Mouse (Mus musculus): Measurements from ENCODE around the gene Pcyt2. TPM values are rescaled to one million over a fixed set of nuclear protein-coding genes. Genes with fewer than 3 reads are reported as not detected.

Gene Pcyt2
- polyA plus RNA-seq, 1 experiment from 2014 or later = 80.3 TPM

DNA sequence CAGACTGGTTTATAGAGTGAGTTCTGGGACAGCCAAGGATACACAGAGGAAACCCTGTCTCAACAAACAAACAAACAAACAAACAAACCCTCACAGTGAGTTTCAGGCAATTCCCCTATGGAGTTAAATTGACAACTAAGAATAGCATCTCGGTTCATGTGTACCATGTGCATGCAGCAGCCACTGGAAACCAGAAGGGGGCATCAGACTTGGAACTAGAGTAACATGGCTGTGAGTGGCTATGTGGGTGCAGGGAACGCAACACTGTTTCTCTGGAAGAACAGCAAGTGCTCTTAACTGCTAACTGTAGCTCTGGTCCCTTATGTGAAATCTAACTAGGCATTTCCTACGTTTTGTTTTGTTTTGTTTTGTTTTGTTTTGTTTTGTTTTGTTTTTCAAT lies 34.1 kb upstream of the Pcyt2 start:
- WGBS = 67% methylated on average over 3 of the region's 3 CpGs
- peaks cover 11% of the 10 kb centered on the region for H3K27me3 ChIP-seq
- H3K9ac ChIP-seq = no peak overlapping the region
- peaks cover 16% of the 10 kb centered on the region for H3K4me1 ChIP-seq (replicated peaks)
- H3K4me3 ChIP-seq = no peak overlapping the region
- no peak overlapping the region for H3K4me2 ChIP-seq
- H3K9me3 ChIP-seq (replicated peaks) = no peaks in the 10 kb centered on the region
- no peak for ATAC-seq (replicated peaks; ENCODE audit: insufficient number of reproducible peaks, insufficient read depth, low FRiP score, low read depth)
- no peaks in the 10 kb centered on the region for H3K36me3 ChIP-seq
- no peak overlapping the region for H3K27ac ChIP-seq

GRCm38 (mm10) chr11:120648001-120648476 lies 30.3 kb upstream of the Pcyt2 start, which contains the start of gene Myadml2:
Gene Myadml2 (minus strand): TSS chr11:120648158.
- Histone ChIP-seq H3K4me1 (replicated peaks) (peaks cover 25% of the 10 kb centered on the region), H3K27me3 (no peaks in the 10 kb centered on the region), H3K9me3 (replicated peaks) (no peaks in the 10 kb centered on the region), H3K4me2 (peak within 1 kb of the TSS; percentile 70), H3K36me3 (no peaks in the 10 kb centered on the region), H3K27ac (peak within 1 kb of the TSS; percentile 95), H3K4me3 (peak within 1 kb of the TSS; percentile 61), H3K9ac (peak within 1 kb of the TSS; percentile 70)
- ATAC-seq (replicated peaks; ENCODE audit: insufficient number of reproducible peaks, insufficient read depth, low FRiP score, low read depth) = peak; percentile 33; the same call in 1 of the 2 replicates
- WGBS = 4% methylated on average over 13 of the region's 13 CpGs

DNA sequence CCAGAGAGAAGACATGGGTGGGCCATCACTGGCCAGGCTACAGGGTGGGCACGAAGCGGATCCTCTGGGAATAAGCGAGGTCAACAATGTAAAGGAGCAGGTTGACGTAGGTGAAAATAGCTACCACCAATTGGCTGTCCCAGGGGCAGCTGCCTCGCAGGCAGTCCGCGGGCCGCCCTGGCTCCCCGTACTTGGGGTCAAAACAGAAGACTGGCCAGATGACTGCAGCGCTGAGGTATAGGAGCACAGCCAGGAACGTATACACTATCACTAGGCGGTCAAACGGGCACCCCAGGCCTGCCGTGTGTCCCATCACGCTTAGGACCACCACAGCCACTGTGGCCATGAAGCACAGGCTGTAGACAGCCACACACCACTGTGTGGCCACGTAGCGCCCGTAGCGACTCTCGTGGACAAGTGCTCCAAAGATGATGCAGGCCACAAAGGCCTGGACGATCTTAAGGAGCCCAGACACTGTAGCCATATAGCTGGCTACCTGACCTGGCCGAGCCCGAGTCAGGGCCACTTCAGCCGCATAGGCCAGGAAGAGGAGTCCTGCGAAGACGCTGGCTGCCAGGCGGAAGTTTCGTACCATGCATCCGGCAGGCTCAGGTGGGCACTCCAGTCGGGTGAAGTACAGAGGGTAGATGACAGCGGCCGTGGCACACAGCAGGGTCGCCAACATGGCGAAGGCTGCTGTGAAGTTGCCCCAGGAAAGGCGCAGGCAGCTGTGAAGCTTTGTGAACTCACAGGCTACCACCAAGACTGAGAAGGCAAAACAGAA lies 29.5 kb upstream of the Pcyt2 start:
- H3K9me3 ChIP-seq (replicated peaks) = no peaks in the 10 kb centered on the region
- H3K27me3 ChIP-seq = no peaks in the 10 kb centered on the region
- H3K27ac ChIP-seq = peak overlapping the region; percentile 95
- H3K9ac ChIP-seq = peak overlapping the region; percentile 70
- ATAC-seq (replicated peaks; ENCODE audit: insufficient number of reproducible peaks, insufficient read depth, low FRiP score, low read depth) = no peak
- peaks cover 33% of the 10 kb centered on the region for H3K4me1 ChIP-seq (replicated peaks)
- H3K4me2 ChIP-seq = peak overlapping the region; percentile 70
- peak overlapping the region; percentile 61 for H3K4me3 ChIP-seq
- no peaks in the 10 kb centered on the region for H3K36me3 ChIP-seq
- WGBS = 69% methylated on average over 35 of the region's 35 CpGs

- H3K4me1 ChIP-seq (replicated peaks) = peaks cover 32% of the 10 kb centered on the region
- peak; percentile 97 for ATAC-seq (replicated peaks; ENCODE audit: insufficient number of reproducible peaks, insufficient read depth, low FRiP score, low read depth)
- peak within 1 kb of the TSS; percentile 60 for H3K4me3 ChIP-seq
- peak within 1 kb of the TSS; percentile 70 for H3K9ac ChIP-seq
- WGBS = 0% methylated on average over 15 of the region's 15 CpGs
- peak within 1 kb of the TSS; percentile 93 for H3K4me2 ChIP-seq
- H3K27ac ChIP-seq = peak within 1 kb of the TSS; percentile 38
- no peaks in the 10 kb centered on the region for H3K36me3 ChIP-seq
- H3K9me3 ChIP-seq (replicated peaks) = no peaks in the 10 kb centered on the region
- H3K27me3 ChIP-seq = no peaks in the 10 kb centered on the region; the same call in 1 of the 2 replicates
Measured at GRCm38 (mm10) chr11:120643601-120643987, 25.9 kb upstream of the Pcyt2 start, which contains the start of gene Pycr1. Gene Pycr1 (minus strand): TSS chr11:120643769.

GRCm38 (mm10) chr11:120642939-120643600 lies 25.3 kb upstream of the Pcyt2 start:
- under 1% methylated on average over 18 of the region's 18 CpGs for WGBS
- H3K4me2 ChIP-seq = peak overlapping the region; percentile 93
- H3K4me1 ChIP-seq (replicated peaks) = peaks cover 30% of the 10 kb centered on the region
- peak; percentile 32 for ATAC-seq (replicated peaks; ENCODE audit: insufficient number of reproducible peaks, insufficient read depth, low FRiP score, low read depth)
- H3K9me3 ChIP-seq (replicated peaks) = no peaks in the 10 kb centered on the region
- no peaks in the 10 kb centered on the region for H3K36me3 ChIP-seq
- H3K4me3 ChIP-seq = peak overlapping the region; percentile 60
- peak overlapping the region; percentile 70 for H3K9ac ChIP-seq
- no peaks in the 10 kb centered on the region; the same call in 1 of the 2 replicates for H3K27me3 ChIP-seq
- H3K27ac ChIP-seq = peak overlapping the region; percentile 38; the same call in 1 of the 2 replicates

GRCm38 (mm10) chr11:120641869-120642268 lies 24.1 kb upstream of the Pcyt2 start:
- H3K27ac ChIP-seq = no peak overlapping the region
- 81% methylated on average over 8 of the region's 8 CpGs for WGBS
- H3K4me1 ChIP-seq (replicated peaks) = peaks cover 19% of the 10 kb centered on the region
- H3K36me3 ChIP-seq = no peaks in the 10 kb centered on the region
- no peak for ATAC-seq (replicated peaks; ENCODE audit: insufficient number of reproducible peaks, insufficient read depth, low FRiP score, low read depth)
- no peaks in the 10 kb centered on the region for H3K9me3 ChIP-seq (replicated peaks)
- no peak overlapping the region for H3K4me3 ChIP-seq
- H3K9ac ChIP-seq = no peak overlapping the region; the same call in 1 of the 2 replicates
- H3K27me3 ChIP-seq = no peaks in the 10 kb centered on the region; the same call in 1 of the 2 replicates
- no peak overlapping the region for H3K4me2 ChIP-seq

DNA sequence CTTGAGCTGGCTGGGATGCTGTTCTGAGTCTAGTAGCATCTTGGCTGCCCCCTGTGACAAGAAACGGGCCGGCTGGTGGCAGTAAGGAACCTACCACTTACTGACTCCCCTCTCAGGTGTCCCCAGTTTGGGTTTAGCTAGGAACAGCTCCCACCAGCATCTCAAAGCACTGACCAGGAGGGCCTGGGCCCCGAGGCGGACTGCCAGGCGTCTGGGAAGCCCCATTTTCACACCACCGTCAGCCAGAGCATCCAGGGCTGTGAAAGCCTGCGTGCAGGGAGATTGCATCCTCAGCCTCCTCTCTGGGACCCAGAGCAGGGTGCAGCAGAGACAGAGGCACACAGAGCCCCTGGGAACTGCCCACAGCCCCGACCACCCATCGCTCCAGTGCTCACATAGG lies 23.5 kb upstream of the Pcyt2 start:
- Histone ChIP-seq H3K4me3 (no peak overlapping the region), H3K4me2 (no peak overlapping the region), H3K4me1 (replicated peaks) (peaks cover 16% of the 10 kb centered on the region), H3K36me3 (no peaks in the 10 kb centered on the region), H3K27me3 (no peaks in the 10 kb centered on the region; the same call in 1 of the 2 replicates), H3K9me3 (replicated peaks) (no peaks in the 10 kb centered on the region), H3K27ac (no peak overlapping the region), H3K9ac (0 out of 2 replicates have a peak overlapping the region, but pooled peaks have one; percentile 10)
- no peak for ATAC-seq (replicated peaks; ENCODE audit: insufficient number of reproducible peaks, insufficient read depth, low FRiP score, low read depth)
- 57% methylated on average over 9 of the region's 9 CpGs for WGBS

DNA sequence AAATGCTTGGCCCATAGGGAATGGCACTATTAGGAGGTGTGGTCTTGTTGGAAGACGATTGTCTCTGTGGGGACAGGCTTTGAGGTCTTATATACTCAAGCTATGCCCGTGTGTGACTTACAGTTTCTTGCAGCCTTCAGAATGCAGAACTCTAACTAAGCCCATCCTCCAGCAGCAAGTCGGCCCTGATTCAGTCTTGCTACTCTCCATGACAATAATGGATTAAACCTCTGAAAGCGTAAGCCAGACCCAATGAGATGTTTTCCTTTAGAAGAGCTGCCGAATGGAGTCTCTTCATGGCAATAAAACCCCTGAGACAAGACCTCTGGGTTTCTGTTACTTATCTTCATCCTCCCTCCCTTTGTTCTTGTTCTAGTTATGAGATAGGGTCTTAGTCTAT lies 17.1 kb upstream of the Pcyt2 start:
- Histone ChIP-seq H3K9me3 (replicated peaks) (no peaks in the 10 kb centered on the region), H3K27ac (no peak overlapping the region), H3K4me3 (no peak overlapping the region), H3K9ac (no peak overlapping the region), H3K36me3 (no peaks in the 10 kb centered on the region), H3K4me1 (replicated peaks) (peaks cover 33% of the 10 kb centered on the region), H3K27me3 (no peaks in the 10 kb centered on the region), H3K4me2 (no peak overlapping the region)
- no peak for ATAC-seq (replicated peaks; ENCODE audit: insufficient number of reproducible peaks, insufficient read depth, low FRiP score, low read depth)
- 84% methylated on average over 5 of the region's 5 CpGs for WGBS

DNA sequence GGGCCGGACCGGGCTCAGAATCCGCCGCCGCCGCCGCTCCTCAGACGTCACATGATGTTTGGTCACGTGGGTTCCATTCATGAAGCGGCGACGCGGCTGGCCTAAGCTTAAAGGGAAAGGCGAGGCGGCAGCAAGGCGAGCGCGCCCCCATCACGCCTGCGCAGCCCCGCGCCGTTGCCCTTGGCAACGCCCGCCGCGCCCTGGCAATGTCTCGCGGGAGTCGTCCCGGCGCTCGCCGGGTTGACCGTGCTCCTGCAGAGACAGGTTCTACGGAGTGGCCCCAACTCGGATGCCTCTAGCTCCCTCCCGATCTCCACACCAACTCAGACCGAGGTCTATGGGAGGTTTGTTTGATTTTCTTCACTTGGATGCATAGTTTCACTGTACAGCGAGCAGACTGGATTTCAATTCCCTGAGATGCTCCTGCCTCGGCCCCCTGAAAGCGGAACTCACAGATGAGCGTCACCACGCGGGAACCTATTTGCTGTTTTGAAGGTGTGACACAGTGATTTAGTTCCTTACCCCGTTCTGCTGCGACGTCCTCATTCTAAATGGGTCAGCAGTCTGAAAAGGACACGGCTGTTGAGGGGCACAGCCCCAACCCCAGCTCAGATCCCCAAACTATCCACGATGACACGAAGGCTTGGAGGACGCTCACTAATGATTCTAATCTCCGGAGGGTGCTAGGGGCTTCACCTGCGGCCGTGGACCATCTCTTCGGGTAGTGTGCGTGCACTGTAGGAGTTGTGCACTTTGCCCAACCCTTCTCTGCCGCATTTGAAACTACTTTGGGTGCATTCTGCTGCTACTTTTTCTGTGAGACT lies 16.0 kb upstream of the Pcyt2 start, which contains the start of gene Mafg:
TSS of gene Mafg (minus strand) at position 81 of the 824 bp plus-strand sequence.
- H3K9me3 ChIP-seq (replicated peaks) = no peaks in the 10 kb centered on the region
- peaks cover 5% of the 10 kb centered on the region; the same call in 1 of the 2 replicates for H3K36me3 ChIP-seq
- H3K27me3 ChIP-seq = no peaks in the 10 kb centered on the region
- H3K4me3 ChIP-seq = peak within 1 kb of the TSS; percentile 95
- peak within 1 kb of the TSS; percentile 94 for H3K9ac ChIP-seq
- peak; percentile 88 for ATAC-seq (replicated peaks; ENCODE audit: insufficient number of reproducible peaks, insufficient read depth, low FRiP score, low read depth)
- peak within 1 kb of the TSS; percentile 94 for H3K4me2 ChIP-seq
- H3K27ac ChIP-seq = peak within 1 kb of the TSS; percentile 86
- H3K4me1 ChIP-seq (replicated peaks) = peaks cover 44% of the 10 kb centered on the region
- 10% methylated on average over 54 of the region's 58 CpGs for WGBS

DNA sequence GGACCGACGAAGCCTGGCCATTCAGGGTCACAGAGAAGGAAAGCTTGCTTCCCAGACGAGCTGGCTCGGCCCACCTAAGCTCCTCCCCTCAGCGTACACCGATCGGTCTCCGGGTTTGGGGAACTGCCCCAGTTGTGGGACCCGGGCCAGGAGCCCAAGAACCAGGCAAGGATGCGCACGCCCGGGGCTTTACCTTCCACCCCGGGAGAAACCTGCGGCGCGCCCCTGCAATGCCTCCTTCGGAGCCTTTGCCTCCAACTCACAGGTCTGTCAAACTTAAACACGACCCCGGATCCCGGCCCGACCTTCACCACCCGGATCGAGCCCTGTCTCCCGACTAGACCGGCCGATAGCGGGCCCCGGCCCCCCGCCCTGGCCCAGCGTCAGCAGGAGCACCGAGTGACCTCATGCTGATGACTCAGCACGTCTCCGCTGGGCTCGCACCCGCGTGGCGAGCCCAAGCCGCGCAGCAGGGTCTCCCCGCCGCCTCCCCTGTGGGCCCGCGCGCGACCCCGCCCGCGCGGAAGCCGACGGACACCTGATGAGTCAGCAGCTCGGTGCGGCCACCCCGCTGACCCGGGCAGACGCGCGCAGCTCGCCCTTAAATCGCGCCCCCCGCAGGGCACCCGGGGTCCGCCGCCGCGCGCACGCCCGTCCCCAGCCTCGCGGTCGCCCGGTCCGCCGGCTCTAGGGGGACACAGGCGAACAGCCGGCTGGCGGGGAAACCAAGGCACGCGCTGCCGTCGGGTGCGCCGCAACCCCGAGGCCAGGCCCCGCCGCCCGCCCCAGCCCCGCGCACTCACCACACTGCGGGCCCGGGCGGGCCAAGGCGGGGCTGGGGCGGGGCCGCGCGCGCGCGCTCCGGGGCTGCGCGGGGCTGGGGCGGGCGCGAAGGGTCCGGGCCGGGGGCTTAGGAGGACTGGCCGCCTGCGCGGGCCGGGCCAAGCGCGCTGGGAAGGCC lies 15.1 kb upstream of the Pcyt2 start:
- Histone ChIP-seq H3K9me3 (replicated peaks) (no peaks in the 10 kb centered on the region), H3K27me3 (no peaks in the 10 kb centered on the region), H3K36me3 (peaks cover 7% of the 10 kb centered on the region; the same call in 1 of the 2 replicates), H3K4me1 (replicated peaks) (peaks cover 44% of the 10 kb centered on the region), H3K4me2 (peak overlapping the region; percentile 94), H3K9ac (peak overlapping the region; percentile 94), H3K4me3 (peak overlapping the region; percentile 95), H3K27ac (peak overlapping the region; percentile 86)
- WGBS = under 1% methylated on average over 114 of the region's 116 CpGs
- ATAC-seq (replicated peaks; ENCODE audit: insufficient number of reproducible peaks, insufficient read depth, low FRiP score, low read depth) = peak; percentile 80
